Mouse (Mus musculus): ENCODE measurements around the gene Cacna1c.

The Cacna1c gene

DNA sequence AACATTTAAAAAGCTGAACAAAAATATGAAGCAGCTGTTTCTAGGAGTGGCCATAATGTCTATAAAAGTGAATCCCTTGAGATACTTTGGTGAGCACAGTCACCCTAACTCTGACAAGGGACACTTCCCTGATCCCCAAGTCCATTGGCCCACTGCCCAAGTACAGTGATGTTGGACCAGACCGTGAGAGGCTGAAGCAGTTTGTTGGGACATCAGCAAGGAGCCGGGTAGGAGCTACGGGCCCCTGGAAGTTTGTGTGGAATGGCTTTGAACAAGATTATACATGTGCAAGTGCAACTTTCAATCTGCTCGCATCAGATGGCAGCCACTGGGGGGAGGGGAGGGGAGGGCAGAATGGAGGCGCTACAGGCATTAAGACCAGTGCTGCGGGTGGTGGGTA is 428.5 kb downstream of the Cacna1c start:
- no peak for DNase-seq (ENCODE audit: inconsistent age in 2 of 2, low spot score in 1 of 2)

DNA sequence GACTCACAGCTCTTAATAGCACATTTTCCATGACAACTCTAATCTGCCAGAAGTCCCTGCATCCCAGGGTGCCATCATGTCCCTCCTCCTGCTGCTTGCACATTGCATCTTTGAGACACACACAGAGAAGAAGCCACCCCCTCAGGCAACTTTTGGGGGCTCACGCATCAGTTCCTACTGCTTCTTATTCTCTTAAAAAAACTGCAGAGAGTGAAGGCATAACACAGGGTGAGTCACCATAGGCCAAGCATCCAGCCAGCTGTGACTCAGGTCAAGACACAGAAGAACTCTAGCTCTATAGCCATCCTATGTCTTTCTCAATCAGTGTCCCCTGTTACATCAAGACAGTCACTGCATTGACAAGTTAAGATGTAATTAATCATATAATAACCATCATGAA is 431.0 kb downstream of the Cacna1c start:
- peak; percentile 34 to 65 for DNase-seq (ENCODE audit: inconsistent age in 2 of 2, low spot score in 1 of 2)

DNA sequence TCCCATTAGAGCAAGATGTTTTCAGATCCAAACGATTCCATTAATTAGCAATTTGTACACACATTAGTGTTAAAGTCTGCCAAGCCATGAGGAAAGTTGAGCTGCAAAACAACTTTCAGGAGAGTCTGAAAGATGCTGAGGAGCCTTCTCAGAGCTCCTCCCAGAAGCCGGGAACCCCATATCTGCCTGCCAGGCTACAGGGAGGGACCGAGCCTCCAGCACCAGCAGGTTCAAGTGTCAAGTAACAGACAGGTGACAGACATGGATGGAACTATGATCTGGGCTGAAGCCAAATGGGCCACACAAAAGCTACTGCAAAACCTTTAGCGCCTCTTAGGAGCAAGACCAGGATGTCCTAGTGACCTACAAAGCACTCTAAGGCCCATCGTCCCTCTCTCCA is 437.2 kb downstream of the Cacna1c start:
- no peak for DNase-seq (ENCODE audit: inconsistent age in 2 of 2, low spot score in 1 of 2)

DNA sequence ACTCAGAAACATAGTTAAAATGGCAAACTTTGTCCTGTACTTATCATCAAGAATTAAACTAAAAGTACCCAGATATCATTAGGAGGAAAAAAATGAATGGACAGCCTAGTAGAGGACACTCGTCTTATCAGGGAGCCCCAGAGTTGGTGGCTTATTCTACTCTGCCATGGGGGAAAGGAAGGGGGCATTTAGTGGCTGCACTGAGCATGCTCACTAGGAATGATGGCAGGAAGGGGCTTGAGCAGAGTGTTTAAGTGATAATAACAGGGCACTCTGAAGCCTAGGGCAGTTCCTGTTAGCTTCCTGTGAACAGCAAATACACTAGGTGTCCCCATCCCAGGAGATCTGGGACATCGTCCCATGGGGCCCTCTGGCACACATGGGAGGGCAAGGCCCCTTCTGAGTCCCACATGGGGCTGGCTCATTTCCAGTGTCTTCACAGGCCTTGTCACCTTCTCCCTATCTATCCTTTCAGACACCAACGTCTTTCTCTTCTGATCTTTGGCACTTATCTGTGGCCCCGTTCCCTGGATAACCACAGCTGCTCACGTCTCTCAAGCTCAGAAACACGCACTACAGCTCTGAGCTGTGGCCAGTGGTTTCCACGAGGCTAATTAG is 437.8 kb downstream of the Cacna1c start:
- DNase-seq (ENCODE audit: inconsistent age in 2 of 2, low spot score in 1 of 2) = no peak

DNA sequence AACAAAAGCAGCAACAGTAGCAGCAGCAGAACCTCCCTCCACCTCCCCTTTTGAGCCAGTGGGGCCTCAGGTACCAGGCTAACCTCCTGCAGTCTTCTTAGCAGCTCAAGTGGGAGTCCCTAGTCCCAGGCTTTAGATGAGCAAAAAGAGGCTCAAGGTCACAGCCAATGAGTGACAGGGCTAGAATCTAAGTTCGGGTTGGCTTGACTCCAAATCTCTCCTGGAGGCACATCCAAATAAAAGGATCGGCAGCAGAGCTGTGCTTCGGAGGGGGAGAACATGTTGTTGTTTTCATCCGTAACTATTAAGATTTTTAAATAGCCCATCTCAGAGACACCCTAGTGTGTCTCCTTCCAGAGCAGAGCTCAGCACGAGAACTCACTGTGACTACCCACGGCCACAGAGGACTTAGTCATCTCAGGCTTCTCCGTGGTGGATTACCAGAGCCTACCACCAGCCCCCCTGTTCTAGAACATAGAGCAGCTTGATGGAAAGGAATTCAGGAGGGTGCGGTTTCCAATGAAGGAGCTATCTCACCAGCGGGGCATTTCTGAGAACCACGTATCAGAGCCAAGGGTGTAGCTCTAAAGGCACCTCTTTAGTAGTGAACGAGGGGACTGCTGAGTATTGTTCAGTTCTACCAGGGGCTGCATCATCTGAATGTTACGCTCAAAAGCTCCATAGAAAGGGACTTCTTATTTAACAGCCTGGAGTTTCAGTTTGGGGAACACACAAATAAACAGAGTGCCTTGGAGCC is 438.5 kb downstream of the Cacna1c start:
- peak; percentile 34 to 50 for DNase-seq (ENCODE audit: inconsistent age in 2 of 2, low spot score in 1 of 2)

DNA sequence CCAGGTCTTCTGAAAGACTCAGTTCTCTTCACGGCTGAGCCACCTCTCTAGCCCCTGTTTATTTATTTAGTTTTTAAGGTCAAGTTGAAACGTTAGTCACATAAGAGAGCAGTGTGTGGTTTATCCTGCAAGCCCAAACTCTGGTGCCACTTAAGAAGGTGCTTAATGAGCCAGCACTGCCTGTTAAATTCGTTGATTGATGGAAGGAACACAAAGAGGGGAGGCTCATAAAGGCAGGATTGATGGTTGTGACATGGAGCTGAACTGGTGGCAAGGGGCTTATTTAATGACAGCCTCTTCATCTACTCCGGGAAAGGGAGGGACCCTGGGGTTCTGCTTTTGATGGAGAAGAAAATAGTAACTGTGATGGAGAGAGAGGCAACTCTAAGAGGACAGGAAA is 439.7 kb downstream of the Cacna1c start:
- no peak for DNase-seq (ENCODE audit: inconsistent age in 2 of 2, low spot score in 1 of 2)

DNA sequence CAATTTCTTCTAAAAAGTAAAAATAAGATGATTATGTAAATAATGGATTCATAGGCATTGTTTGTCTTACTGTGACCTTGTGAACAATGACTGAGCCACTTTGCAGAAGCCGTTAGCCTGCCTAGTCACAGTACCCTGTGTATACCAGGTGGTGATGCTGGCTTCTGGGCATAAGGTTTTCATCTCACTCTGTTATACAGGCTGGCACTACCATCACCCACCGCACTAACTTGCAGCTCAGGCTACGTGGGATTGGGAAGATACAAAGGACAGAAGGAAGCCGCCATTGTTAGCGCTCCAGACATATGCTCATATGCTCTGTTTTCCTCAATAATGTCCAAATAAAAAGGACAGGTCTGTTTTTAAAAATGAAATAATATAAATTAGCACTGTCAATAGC is 440.4 kb downstream of the Cacna1c start:
- no peak for DNase-seq (ENCODE audit: inconsistent age in 2 of 2, low spot score in 1 of 2)

DNA sequence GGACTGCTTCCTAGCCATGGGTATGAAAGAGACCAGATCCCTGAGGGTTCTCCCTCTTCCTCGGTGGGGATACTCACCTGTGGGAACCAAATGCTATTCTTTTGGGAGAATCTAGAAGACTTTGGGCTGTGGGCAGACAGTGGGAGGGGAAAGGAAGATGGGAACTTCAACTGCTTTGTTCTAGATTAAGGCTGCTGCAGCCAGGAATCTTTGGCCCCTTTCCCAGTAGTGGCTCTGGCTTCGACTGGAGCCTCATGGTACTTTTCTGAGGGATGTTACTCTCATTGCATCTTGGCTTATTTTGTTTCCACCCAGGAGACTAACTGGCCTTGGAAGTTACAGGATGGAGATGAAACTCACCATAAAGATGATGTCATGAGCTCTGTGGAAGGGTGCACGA is 441.8 kb downstream of the Cacna1c start:
- no peak for DNase-seq (ENCODE audit: inconsistent age in 2 of 2, low spot score in 1 of 2)

DNA sequence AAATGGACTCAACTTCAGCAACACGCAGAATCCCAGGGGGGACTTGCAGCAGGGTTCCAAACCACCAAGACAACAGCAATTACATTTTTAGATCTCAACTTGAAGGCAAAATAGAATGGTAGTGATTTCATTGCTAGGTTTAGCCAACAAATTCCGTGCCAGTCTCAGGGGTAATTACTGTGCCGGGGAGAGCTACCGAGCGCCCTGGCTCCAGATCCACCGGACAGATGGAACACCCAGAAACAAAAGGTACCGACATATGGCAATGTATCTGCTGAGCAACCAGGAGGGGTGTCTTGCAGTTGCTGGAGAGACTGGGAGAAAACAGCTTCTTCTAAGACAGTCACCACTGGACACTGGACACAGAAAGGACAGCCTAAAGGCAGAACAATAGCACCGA is 442.4 kb downstream of the Cacna1c start:
- no peak for DNase-seq (ENCODE audit: inconsistent age in 2 of 2, low spot score in 1 of 2)

DNA sequence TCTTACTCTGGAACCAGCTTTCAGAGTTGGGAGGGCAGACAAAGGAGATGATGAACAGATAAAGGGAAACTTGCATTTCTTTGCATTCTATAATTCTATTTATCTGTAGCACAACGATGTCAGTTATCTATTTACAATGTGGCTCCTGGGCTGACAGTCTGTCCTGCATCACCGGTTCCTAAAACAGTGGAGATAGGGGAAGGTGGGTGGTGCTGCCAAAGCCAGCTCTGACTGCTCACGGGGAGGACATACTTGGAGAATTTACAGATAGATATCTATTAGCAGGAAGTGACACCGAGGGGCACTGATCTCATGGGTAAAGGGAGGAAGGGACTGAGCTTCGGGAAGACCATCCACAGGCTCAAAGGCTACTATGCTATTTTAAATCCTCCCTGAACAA is 443.2 kb downstream of the Cacna1c start:
- no peak for DNase-seq (ENCODE audit: inconsistent age in 2 of 2, low spot score in 1 of 2)

GRCm38 (mm10) chr6:118749285-118749684 is 446.9 kb downstream of the Cacna1c start:
- no peak for DNase-seq (ENCODE audit: inconsistent age in 2 of 2, low spot score in 1 of 2)

GRCm38 (mm10) chr6:118742701-118743100 is 453.5 kb downstream of the Cacna1c start:
- DNase-seq (ENCODE audit: inconsistent age in 2 of 2, low spot score in 1 of 2) = peak; percentile 51 to 71

GRCm38 (mm10) chr6:118741841-118742240 is 454.4 kb downstream of the Cacna1c start:
- peak; percentile 40 to 52 for DNase-seq (ENCODE audit: inconsistent age in 2 of 2, low spot score in 1 of 2)

- DNase-seq (ENCODE audit: inconsistent age in 2 of 2, low spot score in 1 of 2) = peak; percentile 34 to 67
Measured at GRCm38 (mm10) chr6:118739961-118740599, 456.1 kb downstream of the Cacna1c start.

DNA sequence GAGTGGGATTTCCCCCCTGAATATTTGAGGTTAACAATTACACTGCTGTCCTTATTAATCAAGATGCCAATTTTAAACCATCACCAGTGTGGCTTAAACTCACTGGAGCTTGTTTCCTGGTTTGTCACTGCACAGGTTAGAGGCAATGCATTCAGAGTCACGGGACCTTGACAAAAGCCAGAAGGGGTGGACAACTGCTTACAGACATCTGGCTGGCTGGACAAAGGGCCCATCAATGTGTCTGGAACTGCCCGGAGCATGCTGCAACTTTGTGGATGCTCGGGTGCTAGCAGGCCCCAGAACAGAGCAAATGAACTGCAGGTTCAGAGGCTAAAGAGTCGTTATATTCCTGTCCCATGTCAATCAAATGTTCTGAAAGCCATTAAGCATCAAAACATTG is 456.9 kb downstream of the Cacna1c start:
- no peak for DNase-seq (ENCODE audit: inconsistent age in 2 of 2, low spot score in 1 of 2)

GRCm38 (mm10) chr6:118738656-118739055 is 457.6 kb downstream of the Cacna1c start:
- no peak for DNase-seq (ENCODE audit: inconsistent age in 2 of 2, low spot score in 1 of 2)

GRCm38 (mm10) chr6:118737078-118737477 is 459.1 kb downstream of the Cacna1c start:
- no peak for DNase-seq (ENCODE audit: inconsistent age in 2 of 2, low spot score in 1 of 2)

DNA sequence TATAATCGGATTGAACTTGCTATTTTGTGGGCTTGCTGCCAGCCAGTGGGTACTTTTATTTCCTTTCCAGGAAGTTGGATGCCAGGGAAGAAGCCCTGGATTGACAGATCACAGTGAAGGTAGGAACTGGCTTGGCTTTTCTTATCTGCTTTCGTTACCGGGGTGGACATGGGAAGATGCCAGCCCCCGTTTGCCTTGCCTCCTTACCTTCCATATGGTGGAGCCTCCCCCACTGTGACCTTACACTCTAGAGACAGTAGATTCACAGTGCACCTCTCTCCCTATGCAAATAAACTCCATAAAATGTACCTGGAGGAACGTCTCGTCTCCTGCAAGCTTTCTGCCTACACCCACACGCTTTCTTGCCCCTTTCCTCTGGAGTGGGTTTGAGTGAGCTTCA is 459.7 kb downstream of the Cacna1c start:
- no peak for DNase-seq (ENCODE audit: inconsistent age in 2 of 2, low spot score in 1 of 2)

DNA sequence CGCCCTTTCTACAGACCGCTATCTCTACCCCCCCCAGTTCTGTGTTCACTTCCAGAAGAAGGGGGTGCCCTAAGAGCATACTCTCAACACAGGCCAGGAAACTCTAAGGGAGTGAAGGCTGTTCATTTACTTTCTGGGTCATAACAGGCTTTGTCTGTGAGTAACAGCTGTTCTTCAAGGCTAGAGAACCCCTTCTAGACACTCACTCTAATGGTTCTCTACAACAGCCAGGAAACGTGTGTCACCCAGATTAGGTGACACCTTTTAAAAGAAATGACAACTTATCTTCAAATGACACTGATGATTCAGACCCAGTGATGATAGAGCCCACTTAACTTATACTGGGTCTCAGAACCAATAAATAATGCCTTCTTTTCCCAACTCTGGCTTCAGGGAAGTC is 461.1 kb downstream of the Cacna1c start:
- DNase-seq (ENCODE audit: inconsistent age in 2 of 2, low spot score in 1 of 2) = no peak

GRCm38 (mm10) chr6:118731937-118732336 is 464.3 kb downstream of the Cacna1c start:
- peak; percentile 50 to 69 for DNase-seq (ENCODE audit: inconsistent age in 2 of 2, low spot score in 1 of 2)

- DNase-seq (ENCODE audit: inconsistent age in 2 of 2, low spot score in 1 of 2) = no peak
Measured at GRCm38 (mm10) chr6:118724908-118725307, 471.3 kb downstream of the Cacna1c start.

DNA sequence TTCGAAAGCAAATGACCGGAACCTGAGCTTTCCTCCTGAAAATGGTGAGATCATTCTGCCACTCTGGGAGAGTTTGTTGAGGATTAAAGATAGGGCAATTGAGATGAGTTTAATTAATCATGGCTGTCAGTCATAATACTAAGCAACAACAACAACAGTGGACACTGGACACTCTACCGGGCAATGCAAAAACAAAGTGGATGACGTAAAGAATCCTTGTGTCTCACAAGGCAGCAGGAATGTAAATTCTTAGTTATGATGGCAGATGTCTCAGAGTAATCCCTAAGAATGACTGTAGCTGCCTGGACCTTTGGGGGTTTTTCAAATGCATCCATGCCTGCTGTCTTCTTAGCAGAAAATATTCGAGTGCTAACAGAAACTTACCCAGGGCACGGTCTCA is 471.8 kb downstream of the Cacna1c start:
- no peak for DNase-seq (ENCODE audit: inconsistent age in 2 of 2, low spot score in 1 of 2)
